Mouse (Mus musculus): ENCODE results near the gene Gm10203.
"Not testable (repeated sequence)": the region's sequence is repeated elsewhere in the genome, so short reads cannot be mapped to it uniquely, and the experiment has no call there.

Gene Gm10203

DNA sequence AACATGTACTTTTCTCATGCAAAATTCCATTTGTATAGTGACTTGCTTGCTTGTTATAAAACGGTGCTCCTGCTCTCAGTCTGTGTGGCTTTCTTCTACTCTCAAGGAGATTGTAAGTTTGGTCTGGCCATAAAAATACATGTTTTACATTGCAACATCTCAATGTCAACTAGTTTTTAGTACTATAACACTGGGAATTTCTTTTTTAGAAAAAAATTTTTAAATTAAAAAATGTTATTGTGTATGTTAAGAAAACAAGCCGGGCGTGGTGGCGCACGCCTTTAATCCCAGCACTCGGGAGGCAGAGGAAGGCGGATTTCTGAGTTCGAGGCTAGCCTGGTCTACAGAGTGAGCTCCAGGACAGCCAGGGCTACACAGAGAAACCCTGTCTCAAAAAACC is at the start of gene Gm10203:
TSS of gene Gm10203 (plus strand) at position 301 of the 400 bp plus-strand sequence.
- not testable (repeated sequence) for DNase-seq (ENCODE audit: low spot score in 2 of 2)

DNA sequence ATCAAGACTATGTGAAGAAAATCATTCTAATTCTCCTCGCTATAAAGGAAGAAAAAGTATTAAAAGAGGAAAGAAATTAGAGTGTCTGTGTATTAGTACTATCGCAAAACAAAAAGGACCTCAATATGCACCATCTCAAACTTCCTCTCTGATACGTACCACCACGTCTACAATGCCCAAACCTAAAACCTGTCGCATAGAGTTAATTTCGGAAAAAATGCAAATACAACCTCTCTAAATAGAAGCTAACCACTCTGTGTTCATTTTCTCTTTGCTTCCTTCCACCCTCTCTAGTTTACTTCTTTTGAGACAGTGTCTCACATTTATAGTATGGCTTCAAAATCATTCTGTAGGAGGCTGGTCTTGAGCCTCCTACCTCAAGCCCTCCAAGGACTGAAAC is 37.6 kb upstream of the Gm10203 start:
- no peak for DNase-seq (ENCODE audit: low spot score in 2 of 2)

DNA sequence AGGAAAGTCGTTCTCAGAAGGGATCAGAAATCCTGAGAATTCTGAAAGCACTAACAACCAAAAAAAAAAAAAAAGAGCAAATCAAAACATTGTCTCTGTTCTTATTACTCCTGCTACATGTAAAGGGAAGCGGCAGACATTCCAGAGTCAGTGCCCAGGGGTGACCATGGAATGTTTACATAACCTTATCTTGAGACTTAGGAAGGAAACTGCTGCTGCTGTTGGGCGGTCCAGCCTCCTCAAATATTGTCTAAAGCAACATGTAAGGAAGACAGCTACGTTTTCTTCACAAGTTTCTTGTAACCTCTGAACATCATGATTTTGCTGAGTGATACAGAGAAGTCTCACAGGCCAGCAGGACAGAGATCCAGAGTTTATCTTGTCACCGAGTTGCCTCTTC is 36.5 kb upstream of the Gm10203 start:
- DNase-seq (ENCODE audit: low spot score in 2 of 2), result no peak

DNA sequence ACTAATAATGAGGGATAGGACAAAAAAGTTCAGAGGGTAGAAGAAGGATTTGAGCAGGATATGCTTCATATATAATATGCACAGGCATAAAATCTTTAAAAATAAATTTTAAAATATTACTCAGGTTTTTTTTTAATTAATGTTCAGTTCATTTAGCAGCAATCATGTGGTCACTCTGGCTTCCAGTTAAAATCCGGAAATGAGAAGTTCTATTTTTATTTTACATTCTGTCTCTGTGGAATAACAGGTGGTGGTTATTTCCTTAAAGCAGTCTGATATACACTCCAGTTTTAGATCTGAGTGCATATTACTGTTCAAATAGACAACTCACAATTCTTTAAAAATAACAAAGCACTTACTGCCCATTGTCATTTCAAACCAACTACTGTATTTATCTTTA is 35.4 kb upstream of the Gm10203 start:
- no peak for DNase-seq (ENCODE audit: low spot score in 2 of 2)

DNA sequence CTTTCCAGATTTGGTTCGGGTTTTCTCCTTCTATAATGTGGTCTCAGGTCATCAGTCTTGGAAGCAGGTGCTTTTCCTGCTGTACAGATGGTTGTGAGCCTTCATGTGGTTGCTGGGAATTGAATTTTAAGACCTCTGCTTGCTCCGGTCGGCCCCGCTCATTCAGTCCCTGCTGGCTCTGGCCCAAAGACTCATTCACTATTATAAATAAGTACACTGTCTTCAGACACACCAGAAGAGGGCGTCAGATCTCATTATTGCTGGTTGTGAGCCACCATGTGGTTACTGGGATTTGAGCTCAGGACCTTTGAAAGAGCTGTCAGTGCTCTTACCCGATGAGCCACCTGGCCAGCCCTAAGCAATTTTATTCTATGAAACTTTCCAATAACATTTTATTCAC is 34.6 kb upstream of the Gm10203 start:
- no peak for DNase-seq (ENCODE audit: low spot score in 2 of 2)

DNA sequence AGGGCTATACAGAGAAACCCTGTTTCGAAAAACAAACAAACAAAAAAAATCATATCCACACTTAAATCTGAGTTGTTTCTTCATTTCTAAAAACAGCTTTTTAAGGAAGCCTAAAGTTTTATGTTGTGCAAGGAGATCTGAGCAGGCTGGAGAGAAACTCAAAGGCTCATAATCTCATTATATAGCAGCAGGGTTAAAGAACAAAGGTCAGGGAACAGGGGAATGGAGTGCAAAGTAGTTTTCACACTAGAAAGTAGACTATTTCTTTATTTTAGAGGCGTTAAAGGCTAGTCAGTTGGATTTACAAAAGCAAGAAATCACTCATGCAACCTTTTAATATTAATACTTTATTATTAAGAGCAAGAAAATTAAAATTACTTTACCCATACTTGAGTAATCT is 33.7 kb upstream of the Gm10203 start:
- no peak for DNase-seq (ENCODE audit: low spot score in 2 of 2)

DNA sequence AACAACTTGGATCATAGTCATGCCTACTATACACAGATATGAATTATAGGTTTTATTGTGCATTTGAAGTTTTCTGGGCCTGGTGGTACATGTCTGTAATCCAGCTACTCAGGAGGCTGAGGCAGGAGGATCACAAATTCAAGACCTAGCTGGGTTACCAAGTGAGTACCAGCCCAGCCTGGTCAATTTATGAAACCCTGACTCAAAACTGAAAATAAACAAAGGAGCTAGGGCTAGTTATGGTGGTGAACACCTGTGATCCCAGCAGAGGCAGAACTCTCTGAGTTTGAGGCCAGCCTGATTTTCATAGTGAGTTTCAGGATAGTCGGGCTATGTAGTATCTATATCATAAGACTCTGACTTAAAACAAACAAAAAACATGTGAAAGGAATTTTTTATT is 32.7 kb upstream of the Gm10203 start:
- DNase-seq (ENCODE audit: low spot score in 2 of 2), result no peak

DNA sequence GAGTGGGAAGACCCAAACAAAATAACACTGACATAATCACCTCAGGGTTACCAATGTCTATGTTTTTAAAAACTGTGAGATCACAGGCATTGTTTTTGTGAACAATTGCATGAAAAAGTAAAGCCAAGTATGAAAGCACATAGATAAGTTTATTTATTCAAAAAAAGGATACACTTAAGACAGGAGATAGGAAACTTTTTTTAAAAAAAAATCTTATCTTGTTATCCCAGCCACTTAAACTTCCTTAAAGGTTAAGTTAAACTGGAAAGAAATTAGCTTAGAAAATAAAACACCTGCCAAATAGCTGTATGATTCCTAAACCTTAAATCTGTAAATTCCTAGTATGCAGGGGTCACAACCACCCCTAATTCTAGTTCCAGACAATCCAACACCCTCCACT is 31.0 kb upstream of the Gm10203 start:
- no peak for DNase-seq (ENCODE audit: low spot score in 2 of 2)

DNA sequence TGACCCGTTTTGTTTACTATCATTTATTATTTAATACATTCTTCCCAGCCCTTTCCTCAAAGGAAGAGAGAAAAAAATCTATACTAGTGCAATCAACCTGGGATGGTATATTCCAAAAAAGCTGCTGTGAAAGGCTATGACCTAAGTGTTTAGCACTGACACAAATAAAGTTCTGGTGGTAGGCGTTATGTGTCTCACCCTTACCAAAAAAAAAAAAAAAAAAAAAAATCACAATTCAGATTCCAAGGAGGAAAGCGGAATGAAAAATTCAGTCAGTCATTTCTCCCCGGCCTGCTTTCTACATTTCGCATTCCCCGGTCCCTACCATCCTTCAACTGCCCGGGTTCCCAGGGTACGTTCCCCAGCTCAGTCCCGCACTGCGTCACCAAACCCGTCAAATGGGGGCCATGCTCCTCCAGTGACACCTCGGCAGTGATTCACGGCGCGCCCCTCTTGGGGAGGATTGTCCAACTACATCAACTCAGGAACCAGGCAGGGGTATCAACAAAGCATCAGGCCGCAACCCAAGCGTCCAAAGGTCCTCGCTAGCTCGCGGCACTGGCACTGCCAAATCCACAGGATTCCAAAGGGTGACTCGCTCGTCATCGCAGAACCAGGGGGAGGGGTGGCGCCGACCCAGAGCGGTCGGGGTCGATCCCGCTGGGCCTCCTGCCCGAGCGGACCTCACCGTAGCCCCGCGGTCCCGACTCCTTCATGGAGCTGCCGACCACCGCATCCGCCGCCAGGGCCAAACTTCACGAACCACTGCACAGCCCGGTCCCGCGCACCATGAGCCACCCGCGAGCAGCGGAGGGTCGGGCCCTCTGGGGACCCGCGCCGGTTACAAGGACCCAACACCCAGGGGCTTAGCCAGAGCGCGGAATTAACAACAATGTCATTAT is 29.5 kb upstream of the Gm10203 start:
- DNase-seq (ENCODE audit: low spot score in 2 of 2), result peak; percentile 53 to 57

DNA sequence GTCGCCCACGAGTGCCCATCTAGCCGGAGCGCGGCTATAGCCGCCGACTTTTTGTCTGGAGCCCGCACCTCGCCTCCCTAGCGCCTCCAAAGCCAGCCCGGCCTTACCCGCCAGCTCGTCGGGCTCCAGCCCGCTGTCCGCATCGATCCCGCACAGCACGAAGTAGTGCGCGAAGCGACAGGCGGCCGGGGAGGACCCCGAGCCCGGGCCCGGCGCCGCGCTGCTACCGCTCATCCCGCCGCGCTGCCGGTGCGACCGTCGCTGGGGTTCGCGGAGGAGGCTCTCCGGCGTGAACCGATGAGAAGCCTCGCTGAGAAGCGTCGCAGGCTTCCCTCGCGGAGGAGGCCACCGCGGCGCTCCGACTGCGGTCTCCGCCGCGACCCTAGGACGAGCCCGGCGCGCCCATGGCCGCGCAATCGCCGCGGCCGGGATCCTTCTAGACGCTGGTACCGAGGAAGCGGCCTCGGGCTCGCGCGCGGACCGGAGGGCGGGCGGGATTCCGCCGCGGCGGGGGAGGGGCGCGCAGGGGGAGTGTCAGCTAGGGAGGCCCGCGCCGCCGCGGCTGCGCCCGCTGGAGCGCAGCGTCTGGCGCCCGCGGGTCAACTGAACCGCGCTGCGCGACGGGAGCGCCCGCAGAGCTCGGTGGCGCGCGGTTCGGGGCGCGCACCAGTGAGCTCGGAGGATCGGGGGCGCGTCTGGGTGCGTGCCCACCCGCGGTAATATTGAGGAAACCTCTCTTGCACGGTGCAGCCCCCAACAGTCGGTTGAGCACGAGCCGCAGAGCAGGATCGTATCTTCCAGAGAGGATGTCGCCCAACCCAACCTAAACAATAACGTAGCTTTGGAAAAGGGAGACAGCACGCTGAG is 28.7 kb upstream of the Gm10203 start, which contains the start of gene Dennd5b:
TSS of gene Dennd5b (minus strand) at position 605 of the 867 bp plus-strand sequence.
- DNase-seq (ENCODE audit: low spot score in 2 of 2), result peak; percentile 72 to 77

DNA sequence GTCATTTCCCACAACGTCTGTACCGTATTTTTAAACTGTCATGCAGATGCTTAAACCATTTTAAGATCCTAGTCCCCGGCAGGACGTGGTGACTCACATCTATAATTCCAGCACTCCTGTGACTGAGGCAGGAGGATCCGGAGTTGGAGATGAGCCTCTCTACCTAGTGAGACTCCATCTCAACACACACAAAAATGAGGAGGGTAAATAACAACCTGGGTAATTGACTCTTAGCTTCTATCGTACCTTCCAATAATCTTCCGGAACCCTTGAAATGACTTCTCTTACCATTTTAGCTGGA is 28.1 kb upstream of the Gm10203 start:
- no peak for DNase-seq (ENCODE audit: low spot score in 2 of 2)

DNA sequence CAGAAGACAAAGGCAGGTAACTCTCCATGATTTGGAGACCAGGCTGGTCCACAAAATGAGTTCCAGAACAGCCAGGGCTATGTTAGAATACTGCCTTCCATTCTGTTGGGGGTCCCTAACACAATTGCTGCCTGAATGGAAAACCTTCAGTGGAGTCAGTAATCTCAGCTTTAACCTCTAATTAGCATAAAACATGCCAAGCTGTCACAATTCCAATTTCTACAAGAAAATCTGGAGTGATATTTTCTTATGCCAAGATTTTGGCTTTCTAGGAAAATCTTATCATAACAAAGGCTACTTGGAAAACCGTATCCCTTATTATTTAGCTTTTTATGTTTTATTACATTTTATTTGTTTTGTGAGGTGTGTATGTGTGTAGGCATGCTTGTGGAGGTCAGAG is 26.5 kb upstream of the Gm10203 start:
- DNase-seq (ENCODE audit: low spot score in 2 of 2), result no peak

DNA sequence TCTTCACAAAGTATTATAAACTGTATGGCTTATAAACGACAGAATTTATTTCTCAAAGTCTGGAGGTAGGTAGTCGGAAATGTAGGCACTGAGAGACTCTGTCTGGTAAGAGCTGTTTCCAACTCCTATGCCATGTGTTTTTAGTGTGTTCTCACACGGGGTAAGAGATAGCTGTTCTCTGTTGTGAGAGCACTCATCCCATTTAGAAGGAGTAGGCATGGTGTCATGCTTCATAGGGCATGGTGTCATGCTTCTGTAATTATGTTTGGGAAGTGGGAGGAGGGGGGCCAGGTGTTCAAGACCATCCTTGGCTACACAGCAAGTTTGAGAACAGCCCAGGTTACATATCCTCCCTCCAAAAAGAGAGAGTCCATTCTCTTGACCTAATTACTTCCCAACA is 22.4 kb upstream of the Gm10203 start:
- no peak for DNase-seq (ENCODE audit: low spot score in 2 of 2)

DNA sequence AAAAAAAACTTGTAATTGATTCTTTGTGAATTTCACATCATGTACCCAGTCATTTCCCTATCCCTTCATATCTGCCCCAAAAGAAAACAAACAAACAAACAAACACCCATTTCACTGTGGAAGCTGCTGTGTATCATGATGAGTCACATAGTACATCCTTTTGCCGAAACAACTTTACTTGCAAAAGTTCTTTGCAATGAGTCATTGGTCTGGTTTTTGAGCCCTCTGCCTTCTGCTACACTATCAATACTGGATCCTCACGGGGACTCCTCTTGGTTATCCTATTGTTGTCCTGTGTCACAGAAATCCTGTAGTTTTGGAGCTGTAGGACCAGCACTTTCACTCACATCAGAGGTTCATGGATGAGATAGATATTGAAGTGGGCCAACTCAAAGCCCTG is 21.1 kb upstream of the Gm10203 start:
- DNase-seq (ENCODE audit: low spot score in 2 of 2), result no peak

DNA sequence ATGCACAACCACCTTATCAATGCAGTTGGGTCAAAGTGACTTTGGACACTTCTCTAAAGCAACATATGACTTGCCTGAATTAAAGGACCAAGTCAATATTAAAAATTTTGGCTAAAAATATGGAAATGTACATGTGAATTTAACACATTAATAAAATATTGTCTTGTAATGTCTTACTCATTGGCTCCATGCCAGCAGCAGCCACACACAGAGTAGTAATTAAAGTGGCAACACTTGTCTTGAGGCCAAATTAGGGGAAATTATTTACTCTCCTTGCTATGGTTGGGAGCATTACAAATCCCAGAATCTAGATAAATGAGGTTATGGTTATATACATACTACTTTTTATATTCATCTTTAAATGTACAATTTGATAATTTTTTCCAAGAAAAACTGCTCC is 13.0 kb upstream of the Gm10203 start:
- DNase-seq (ENCODE audit: low spot score in 2 of 2), result no peak

DNA sequence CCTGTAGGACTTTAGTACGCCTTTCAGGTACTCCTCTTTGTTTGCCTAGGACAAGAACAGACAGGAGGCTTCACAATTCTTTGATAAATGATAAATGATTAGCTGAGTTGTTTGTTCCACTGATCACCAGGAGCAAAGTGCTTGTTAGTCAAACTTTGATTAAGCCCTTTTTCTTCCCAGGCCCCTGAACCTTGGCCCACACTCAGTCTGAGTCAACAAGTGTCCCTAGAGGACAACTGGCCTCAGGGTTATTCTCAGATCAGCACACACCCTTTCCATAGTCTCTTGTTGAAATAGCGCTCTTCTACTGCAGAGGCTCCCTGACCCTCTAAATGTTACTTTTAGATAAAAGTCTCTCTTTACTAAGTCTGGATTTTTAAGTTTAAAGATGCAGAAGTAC is 11.0 kb upstream of the Gm10203 start:
- DNase-seq (ENCODE audit: low spot score in 2 of 2), result no peak

DNA sequence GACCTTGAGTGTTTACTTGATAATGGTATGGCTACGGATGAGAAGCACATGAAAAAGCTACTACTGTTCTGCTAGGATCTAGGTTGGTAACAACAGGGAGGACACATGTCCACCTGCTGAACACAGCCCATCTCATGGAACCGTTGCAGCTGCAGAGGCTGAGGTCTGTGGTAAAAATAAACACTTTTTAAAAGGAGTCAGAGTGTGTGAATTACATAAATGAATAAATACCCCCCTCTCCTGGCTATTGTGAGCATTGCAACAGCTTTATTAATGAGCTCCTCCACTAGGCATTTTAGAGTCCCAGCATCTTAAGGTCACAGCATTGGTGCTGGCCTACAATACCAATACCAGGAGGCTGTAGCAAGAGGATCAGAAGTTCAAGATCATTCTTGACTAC is 10.1 kb upstream of the Gm10203 start:
- DNase-seq (ENCODE audit: low spot score in 2 of 2), result peak in 1 of 2 experiments; percentile 6

DNA sequence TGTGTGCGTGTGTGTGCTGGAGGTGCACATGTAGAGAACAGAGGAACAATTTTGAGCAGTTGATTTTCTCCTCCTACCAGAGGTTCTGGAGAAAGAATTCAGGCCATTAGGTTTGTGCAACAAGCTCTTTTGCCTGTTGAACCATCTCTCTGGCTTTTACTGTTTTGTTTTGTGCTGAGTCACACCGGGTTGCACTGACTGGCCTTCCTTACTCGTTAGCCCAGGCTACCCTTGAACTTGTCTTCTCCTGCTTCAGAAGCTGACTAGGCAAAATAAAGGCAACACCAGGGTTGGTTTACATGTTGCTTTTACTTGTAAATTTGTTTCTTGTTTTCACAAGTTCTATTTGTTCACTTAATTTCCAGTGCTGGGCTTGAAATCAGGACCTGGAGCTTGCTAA is 6.9 kb upstream of the Gm10203 start:
- DNase-seq (ENCODE audit: low spot score in 2 of 2), result no peak

DNA sequence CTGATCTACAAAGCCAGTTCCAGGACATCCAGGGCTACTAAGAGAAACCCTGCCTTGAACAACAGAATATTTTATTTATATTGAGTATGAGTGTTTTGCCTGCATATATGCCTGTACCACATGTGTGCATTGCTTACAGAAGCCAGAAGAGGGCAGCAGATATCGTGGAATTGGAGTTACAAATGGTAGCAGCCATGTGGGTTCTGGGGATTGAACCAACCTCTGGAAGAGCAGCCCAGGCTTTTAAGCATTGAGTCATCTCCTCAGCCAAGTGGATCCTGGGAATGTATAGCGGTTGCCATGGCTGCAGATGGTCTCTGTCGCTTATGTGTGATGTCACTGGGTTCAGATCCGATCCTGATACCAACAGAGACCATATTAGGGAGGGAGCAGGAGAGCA is 3.3 kb upstream of the Gm10203 start:
- peak in 1 of 2 experiments; percentile 13 for DNase-seq (ENCODE audit: low spot score in 2 of 2)

DNA sequence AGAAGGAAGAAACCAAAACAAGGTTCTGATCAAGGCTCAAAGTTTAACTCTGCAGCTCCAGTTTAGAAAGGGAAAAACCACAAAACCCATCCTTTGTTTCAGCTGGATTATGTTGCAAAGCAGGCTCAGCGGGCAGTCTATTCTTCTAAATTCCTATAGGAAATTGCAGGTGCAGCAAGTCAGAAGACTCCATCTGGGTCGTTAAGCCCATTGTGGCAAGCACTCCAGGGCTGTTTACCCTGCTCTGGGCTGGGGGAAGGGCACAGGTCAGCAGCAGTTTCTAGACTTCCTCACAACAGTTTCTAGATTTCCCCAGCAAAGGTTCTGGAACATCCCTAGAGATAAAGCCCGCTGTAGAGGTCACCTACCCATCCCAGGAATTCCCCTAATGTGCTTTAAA is 1.1 kb downstream of the Gm10203 start:
- no peak for DNase-seq (ENCODE audit: low spot score in 2 of 2)

DNA sequence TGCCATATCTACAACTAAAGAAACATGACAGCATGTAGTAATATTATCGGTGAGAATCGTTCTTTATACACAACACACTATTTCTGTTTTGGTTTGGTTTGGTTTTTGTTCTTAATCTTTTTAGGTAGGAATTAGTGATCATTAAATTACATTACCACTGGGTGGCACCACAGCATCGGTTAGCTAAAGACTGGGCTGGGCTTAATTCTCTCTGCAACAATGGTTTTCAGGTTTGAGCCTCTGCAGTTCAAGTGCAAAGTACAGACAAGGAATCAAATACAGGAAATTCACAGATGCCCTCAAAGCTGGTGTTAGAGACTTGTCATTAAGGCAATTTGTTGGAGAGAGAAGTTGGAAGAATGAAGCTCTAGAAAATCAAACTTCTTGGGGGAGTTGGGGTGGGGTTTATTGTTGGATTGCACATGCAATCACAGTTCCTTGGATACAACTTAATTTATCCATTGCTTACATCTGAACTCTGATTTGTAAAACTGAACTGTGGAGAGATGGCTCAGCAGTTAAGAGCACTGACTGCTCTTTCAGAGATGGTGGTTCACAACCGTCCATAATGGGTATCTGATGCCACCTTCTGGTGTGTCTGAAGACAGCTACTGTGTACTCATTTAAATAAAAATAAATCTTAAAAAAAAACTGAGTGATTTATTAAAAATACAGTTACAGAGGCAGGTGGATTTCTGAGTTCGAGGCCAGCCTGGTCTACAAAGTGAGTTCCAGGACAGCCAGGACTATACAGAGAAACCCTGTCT is 2.5 kb downstream of the Gm10203 start:
- DNase-seq (ENCODE audit: low spot score in 2 of 2), result no peak

Data from frontal cortex, postnatal 14 days (tissue).